Mouse (Mus musculus): Measurements from ENCODE around the gene Myo9a. TPM values are rescaled to one million over a fixed set of nuclear protein-coding genes. Genes with fewer than 3 reads are reported as not detected.
A peak's percentile ranks its signal among the peaks of the same experiment; 100 is the strongest.
"Not testable (repeated sequence)": the region's sequence is repeated elsewhere in the genome, so short reads cannot be mapped to it uniquely, and the experiment has no call there.

Myo9a gene
- polyA plus RNA-seq, 1 experiment, result 0.37 TPM

GRCm38 (mm10) chr9:59955199-59955598 lies 204.5 kb downstream of the Myo9a start:
- no peak for TF ChIP-seq POLR2A (IDR thresholded peaks at IDR 0.05; ENCODE audit: low read depth, low read length)
- no peak for TF ChIP-seq CTCF (IDR thresholded peaks at IDR 0.05; ENCODE audit: extremely low read depth, insufficient read length, insufficient replicate concordance, low read depth, low read length)
- Histone ChIP-seq H3K4me3 (ENCODE audit: low read depth, low read length) (no peak overlapping the region), H3K4me1 (ENCODE audit: control insufficient read depth, insufficient read depth, insufficient read length, low read length) (peaks cover 27% of the 10 kb centered on the region), H3K36me3 (ENCODE audit: control insufficient read depth, insufficient read depth, low read length) (no peaks in the 10 kb centered on the region), H3K27me3 (ENCODE audit: control insufficient read depth, insufficient read depth, low read length) (no peaks in the 10 kb centered on the region), H3K27ac (ENCODE audit: insufficient read depth, low read depth, low read length) (no peak overlapping the region)
- 26% methylated on average over 3 of the region's 3 CpGs for WGBS

GRCm38 (mm10) chr9:59955692-59956091 lies 205.0 kb downstream of the Myo9a start:
- no peak for TF ChIP-seq POLR2A (IDR thresholded peaks at IDR 0.05; ENCODE audit: low read depth, low read length)
- no peak for TF ChIP-seq CTCF (IDR thresholded peaks at IDR 0.05; ENCODE audit: extremely low read depth, insufficient read length, insufficient replicate concordance, low read depth, low read length)
- Histone ChIP-seq H3K4me3 (ENCODE audit: low read depth, low read length) (no peak overlapping the region), H3K36me3 (ENCODE audit: control insufficient read depth, insufficient read depth, low read length) (no peaks in the 10 kb centered on the region), H3K27me3 (ENCODE audit: control insufficient read depth, insufficient read depth, low read length) (no peaks in the 10 kb centered on the region), H3K4me1 (ENCODE audit: control insufficient read depth, insufficient read depth, insufficient read length, low read length) (peaks cover 27% of the 10 kb centered on the region), H3K27ac (ENCODE audit: insufficient read depth, low read depth, low read length) (no peak overlapping the region)
- 51% methylated on average over 6 of the region's 6 CpGs for WGBS

- H3K27me3 ChIP-seq (ENCODE audit: control insufficient read depth, insufficient read depth, low read length), result no peaks in the 10 kb centered on the region
These were observed 205.8 kb downstream of the Myo9a start for GRCm38 (mm10) chr9:59956496-59956895.

GRCm38 (mm10) chr9:59958115-59958514 lies 207.4 kb downstream of the Myo9a start:
- not testable (repeated sequence) for H3K36me3 ChIP-seq (ENCODE audit: control insufficient read depth, insufficient read depth, low read length); H3K4me3 ChIP-seq (ENCODE audit: low read depth, low read length); H3K27ac ChIP-seq (ENCODE audit: insufficient read depth, low read depth, low read length); H3K27me3 ChIP-seq (ENCODE audit: control insufficient read depth, insufficient read depth, low read length)
- peaks cover 13% of the 10 kb centered on the region; the same call in 1 of the 2 replicates for H3K4me1 ChIP-seq (ENCODE audit: control insufficient read depth, insufficient read depth, insufficient read length, low read length)
- WGBS, result 21% methylated on average over 1 of the region's 1 CpGs

More at GRCm38 (mm10) chr9:59956496-59956895, 205.8 kb downstream of the Myo9a start:
- Histone ChIP-seq H3K4me1 (ENCODE audit: control insufficient read depth, insufficient read depth, insufficient read length, low read length) (peaks cover 25% of the 10 kb centered on the region), H3K4me3 (ENCODE audit: low read depth, low read length) (no peak overlapping the region), H3K27ac (ENCODE audit: insufficient read depth, low read depth, low read length) (no peak overlapping the region), H3K36me3 (ENCODE audit: control insufficient read depth, insufficient read depth, low read length) (no peaks in the 10 kb centered on the region)
- TF ChIP-seq CTCF (IDR thresholded peaks at IDR 0.05; ENCODE audit: extremely low read depth, insufficient read length, insufficient replicate concordance, low read depth, low read length) (no peak), POLR2A (IDR thresholded peaks at IDR 0.05; ENCODE audit: low read depth, low read length) (no peak)
- 36% methylated on average over 6 of the region's 6 CpGs for WGBS

- Histone ChIP-seq H3K36me3 (ENCODE audit: control insufficient read depth, insufficient read depth, low read length) (no peaks in the 10 kb centered on the region), H3K27ac (ENCODE audit: insufficient read depth, low read depth, low read length) (no peak overlapping the region), H3K27me3 (ENCODE audit: control insufficient read depth, insufficient read depth, low read length) (no peaks in the 10 kb centered on the region), H3K4me1 (ENCODE audit: control insufficient read depth, insufficient read depth, insufficient read length, low read length) (peaks cover 4% of the 10 kb centered on the region; the same call in 1 of the 2 replicates), H3K4me3 (ENCODE audit: low read depth, low read length) (no peak overlapping the region)
- under 1% methylated on average over 8 of the region's 8 CpGs for WGBS
- TF ChIP-seq POLR2A (IDR thresholded peaks at IDR 0.05; ENCODE audit: low read depth, low read length) (no peak), CTCF (IDR thresholded peaks at IDR 0.05; ENCODE audit: extremely low read depth, insufficient read length, insufficient replicate concordance, low read depth, low read length) (peak; percentile 85; the same call in 1 of the 2 replicates)
These were observed 208.6 kb downstream of the Myo9a start for GRCm38 (mm10) chr9:59959276-59959675.

GRCm38 (mm10) chr9:59960559-59960958 lies 209.9 kb downstream of the Myo9a start, which contains the start of gene Nr2e3:
Gene Nr2e3 (minus strand): TSS chr9:59960659.
- TF ChIP-seq CTCF (IDR thresholded peaks at IDR 0.05; ENCODE audit: extremely low read depth, insufficient read length, insufficient replicate concordance, low read depth, low read length) (no peak), POLR2A (IDR thresholded peaks at IDR 0.05; ENCODE audit: low read depth, low read length) (no peak)
- peaks cover 3% of the 10 kb centered on the region; the same call in 1 of the 2 replicates for H3K4me1 ChIP-seq (ENCODE audit: control insufficient read depth, insufficient read depth, insufficient read length, low read length)
- no peaks in the 10 kb centered on the region for H3K36me3 ChIP-seq (ENCODE audit: control insufficient read depth, insufficient read depth, low read length)
- WGBS, result 88% methylated on average over 10 of the region's 10 CpGs
- H3K4me3 ChIP-seq (ENCODE audit: low read depth, low read length), result no peak within 1 kb of the TSS
- no peaks in the 10 kb centered on the region for H3K27me3 ChIP-seq (ENCODE audit: control insufficient read depth, insufficient read depth, low read length)
- H3K27ac ChIP-seq (ENCODE audit: insufficient read depth, low read depth, low read length), result no peak within 1 kb of the TSS

- Histone ChIP-seq H3K27me3 (ENCODE audit: control insufficient read depth, insufficient read depth, low read length) (no peaks in the 10 kb centered on the region), H3K4me1 (ENCODE audit: control insufficient read depth, insufficient read depth, insufficient read length, low read length) (no peaks in the 10 kb centered on the region; the same call in 1 of the 2 replicates), H3K27ac (ENCODE audit: insufficient read depth, low read depth, low read length) (no peak overlapping the region), H3K4me3 (ENCODE audit: low read depth, low read length) (no peak overlapping the region), H3K36me3 (ENCODE audit: control insufficient read depth, insufficient read depth, low read length) (no peaks in the 10 kb centered on the region)
- 49% methylated on average over 14 of the region's 14 CpGs for WGBS
- TF ChIP-seq POLR2A (IDR thresholded peaks at IDR 0.05; ENCODE audit: low read depth, low read length) (no peak), CTCF (IDR thresholded peaks at IDR 0.05; ENCODE audit: extremely low read depth, insufficient read length, insufficient replicate concordance, low read depth, low read length) (no peak)
These were observed 210.7 kb downstream of the Myo9a start for GRCm38 (mm10) chr9:59961201-59961955.

Measured in small intestine, adult 2 months (tissue).